Mouse (Mus musculus) myocyte (in vitro differentiated cells): ENCODE data around the gene Adipor2.

Experiments
- CEBPB ChIP-seq: IDR thresholded peaks from 2 replicates; pipeline ENCODE4 v1.6.1; 2011; ENCODE audit warnings: mild to moderate bottlenecking, moderate library complexity; ENCODE audit not compliant: poor library complexity, insufficient read depth, severe bottlenecking
- E2F4 ChIP-seq: IDR thresholded peaks from one replicate; pipeline ENCODE4 v1.6.1; 2011; ENCODE audit warnings: mild to moderate bottlenecking, control low read depth, moderate library complexity; ENCODE audit not compliant: insufficient read depth
- MAX ChIP-seq: IDR thresholded peaks from one replicate; pipeline ENCODE4 v1.6.1; 2011; ENCODE audit warnings: low read depth, mild to moderate bottlenecking, control low read depth
- MYOD1 ChIP-seq, 3 experiments: IDR thresholded peaks; one replicate each; pipeline ENCODE4 v1.6.1; 2011; ENCODE audit warnings: control low read depth in 2 of 3, low read depth in 2 of 3, mild to moderate bottlenecking in 2 of 3, moderate library complexity in 1 of 3; ENCODE audit not compliant: insufficient read length in 2 of 3, control insufficient read depth in 1 of 3
- MYOG ChIP-seq, 3 experiments: IDR thresholded peaks; one replicate each; pipeline ENCODE4 v1.6.1; 2011; ENCODE audit warnings: control low read depth in 2 of 3, low read depth in 2 of 3, mild to moderate bottlenecking in 2 of 3; ENCODE audit not compliant: insufficient read length in 2 of 3, control insufficient read depth in 1 of 3, insufficient read depth in 1 of 3
- POLR2A ChIP-seq: IDR thresholded peaks from one replicate; pipeline ENCODE4 v1.6.1; 2011; ENCODE audit warnings: low read depth, mild to moderate bottlenecking, control low read depth, moderate library complexity; ENCODE audit not compliant: insufficient read length
- POLR2AphosphoS2 ChIP-seq: IDR thresholded peaks from one replicate; pipeline ENCODE4 v1.6.1; 2011; ENCODE audit warnings: low read depth, control low read depth; ENCODE audit not compliant: insufficient read length
- REST ChIP-seq: IDR thresholded peaks from one replicate; pipeline ENCODE4 v1.6.1; 2011; ENCODE audit warnings: mild to moderate bottlenecking, control low read depth, moderate library complexity; ENCODE audit not compliant: insufficient read depth, insufficient read length
- SRF ChIP-seq: IDR thresholded peaks from one replicate; pipeline ENCODE4 v1.6.1; 2011; ENCODE audit warnings: low read depth; ENCODE audit not compliant: control insufficient read depth, insufficient read length
- TCF12 ChIP-seq: IDR thresholded peaks from one replicate; pipeline ENCODE4 v1.6.1; 2011; ENCODE audit warnings: mild to moderate bottlenecking, control low read depth; ENCODE audit not compliant: poor library complexity, insufficient read depth, severe bottlenecking
- TCF3 ChIP-seq: IDR thresholded peaks from one replicate; pipeline ENCODE4 v1.6.1; 2011; ENCODE audit warnings: low read depth, control low read depth; ENCODE audit not compliant: insufficient read length
- USF1 ChIP-seq: IDR thresholded peaks from one replicate; pipeline ENCODE4 v1.6.1; 2011; ENCODE audit warnings: low read depth, mild to moderate bottlenecking, control low read depth, moderate library complexity

- TF ChIP-seq MAX (no peak), TCF3 (no peak), POLR2A (no peak), E2F4 (no peak), SRF (no peak), MYOG (IDR thresholded peaks at IDR 0.05; ENCODE audit: control insufficient read depth in 1 of 3, insufficient read depth in 1 of 3, insufficient read length in 2 of 3, low read depth in 2 of 3) (no peak), USF1 (no peak), TCF12 (no peak), POLR2AphosphoS2 (no peak), CEBPB (no peak), REST (no peak), MYOD1 (IDR thresholded peaks at IDR 0.05; ENCODE audit: control insufficient read depth in 1 of 3, insufficient read length in 2 of 3, low read depth in 2 of 3) (no peak)
Measured at GRCm38 (mm10) chr6:119324776-119325175, 92.7 kb downstream of the Adipor2 start.
